Mouse (Mus musculus) liver, embryonic 14.5 days (tissue): Measurements from ENCODE around the gene Acvr1.

Experiments used
- CTCF ChIP-seq: IDR thresholded peaks from 2 replicates; pipeline ENCODE4 v1.5.1; 2016; ENCODE audit warnings: antibody characterized with exemption, low read depth, control low read depth
- EP300 ChIP-seq: IDR thresholded peaks from 2 replicates; pipeline ENCODE4 v1.6.1; 2016; ENCODE audit warnings: antibody characterized with exemption, low read depth

DNA sequence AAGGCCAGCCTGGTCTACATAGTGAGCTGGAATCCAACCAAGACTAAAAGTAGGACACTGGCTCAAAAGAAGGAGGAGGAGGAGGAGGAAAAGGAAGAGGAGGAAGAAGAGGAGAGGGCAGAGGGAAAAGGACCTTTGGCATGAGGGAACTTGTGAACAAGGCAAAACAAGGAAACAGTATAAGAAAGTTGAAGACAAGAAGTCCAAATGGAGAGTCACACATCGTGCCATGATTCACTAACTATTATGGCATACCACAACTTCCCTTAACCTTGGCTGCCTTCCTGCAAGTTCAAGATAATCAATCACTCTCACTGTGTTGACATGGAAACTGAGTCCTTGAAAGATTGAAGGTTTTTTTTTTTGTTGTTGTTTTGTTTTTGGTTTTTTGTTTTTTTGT is 148.8 kb downstream of the Acvr1 start:
- TF ChIP-seq CTCF (no peak), EP300 (no peak)
